8 mouse cellular contexts compared by ENCODE assay signal in genomic region chr2:93198846-93199245, GRCm38 (mm10). TPM values are rescaled to one million over a fixed set of nuclear protein-coding genes. Genes with fewer than 3 reads are reported as not detected.
DNase-seq lines count a peak whose midpoint lies in the region; ATAC-seq lines count a peak whose summit lies in the region.

No protein-coding gene starts in this region.

- peak; percentile 42 for DNase-seq in MEL-GATA-1-ER (ENCODE audit: extremely low read depth, low read depth)
- peak; percentile 95 to 98 for DNase-seq in cerebellum, adult 18-20 months
- DNase-seq in layer of hippocampus, adult 9-10 months (ENCODE audit: low spot score), result peak; percentile 93
- peak; percentile 92 for DNase-seq in ovary, postnatal 10 days (ENCODE audit: low spot score)
- peak; percentile 94 to 99 for DNase-seq in thymus, postnatal 10 days (ENCODE audit: low spot score in 2 of 2)

- WGBS in hindbrain, embryonic 12.5 days, result 23% methylated on average over 3 of the region's 3 CpGs
- 12% methylated on average over 3 of the region's 3 CpGs for WGBS in lung, embryonic 16.5 days

- no peaks in the 10 kb centered on the region for H3K9me3 ChIP-seq in hindbrain, embryonic 12.5 days (replicated peaks)
- no peaks in the 10 kb centered on the region for H3K9me3 ChIP-seq in lung, embryonic 16.5 days (ENCODE audit: control insufficient read depth, low read length)

- H3K9ac ChIP-seq in hindbrain, embryonic 12.5 days, result no peak overlapping the region
- H3K9ac ChIP-seq in lung, embryonic 16.5 days (ENCODE audit: low read length), result no peak overlapping the region

- peaks cover 54% of the 10 kb centered on the region for H3K4me1 ChIP-seq in hindbrain, embryonic 12.5 days
- H3K4me1 ChIP-seq in lung, embryonic 16.5 days (replicated peaks; ENCODE audit: control insufficient read depth, insufficient read depth, low read length), result peaks cover 10% of the 10 kb centered on the region

- no peak overlapping the region for H3K4me2 ChIP-seq in hindbrain, embryonic 12.5 days (replicated peaks)
- no peak overlapping the region for H3K4me2 ChIP-seq in lung, embryonic 16.5 days (ENCODE audit: low read depth, low read length)

- peak; percentile 71 for ATAC-seq in frontal cortex, adult (ENCODE audit: low TSS enrichment)
- peak; percentile 55 for ATAC-seq in hindbrain, embryonic 12.5 days (ENCODE audit: low FRiP score)
- peak; percentile 52 for ATAC-seq in lung, embryonic 16.5 days (ENCODE audit: low read depth)

- H3K27me3 ChIP-seq in hindbrain, embryonic 12.5 days, result no peaks in the 10 kb centered on the region
- H3K27me3 ChIP-seq in lung, embryonic 16.5 days (ENCODE audit: control insufficient read depth, insufficient read depth, low read depth, low read length), result no peaks in the 10 kb centered on the region

- peak overlapping the region; percentile 24; the same call in 1 of the 2 replicates for H3K27ac ChIP-seq in hindbrain, embryonic 12.5 days
- H3K27ac ChIP-seq in lung, embryonic 16.5 days (ENCODE audit: low read length), result no peak overlapping the region

- H3K36me3 ChIP-seq in hindbrain, embryonic 12.5 days, result peaks cover 57% of the 10 kb centered on the region
- H3K36me3 ChIP-seq in lung, embryonic 16.5 days (ENCODE audit: control insufficient read depth, insufficient read depth, low read length), result peaks cover 4% of the 10 kb centered on the region

- H3K4me3 ChIP-seq in hindbrain, embryonic 12.5 days, result no peak overlapping the region
- H3K4me3 ChIP-seq in lung, embryonic 16.5 days (ENCODE audit: low read length), result no peak overlapping the region

RNA-seq across cellular contexts. Expression of gene Trp53i11, which starts 11.5 kb away (rescaled TPM):
- polyA plus RNA-seq in hindbrain, embryonic 12.5 days (2016; fragmentation: Nextera tagmentation; extraction: Ambion mirVana), result 142 and 180 TPM in 2 replicates
- 44.7 and 48.9 TPM in 2 replicates for polyA plus RNA-seq in lung, embryonic 16.5 days (2015; fragmentation: Nextera tagmentation; extraction: Ambion mirVana)

Comparison
In these comparisons a context has a peak if more than half of its experiments do, and no peak if none do; other contexts are left out.
1. DNase-seq: peak in every context shown above with its lines; median percentile 96 in cerebellum, adult 18-20 months; 96 in thymus, postnatal 10 days; 93 in layer of hippocampus, adult 9-10 months; 92 in ovary, postnatal 10 days; 42 in MEL-GATA-1-ER.